Mouse (Mus musculus) fat pad, adult 2 months (tissue): ENCODE measurements around the gene Rps3.
"Not testable (repeated sequence)": the region's sequence is repeated elsewhere in the genome, so short reads cannot be mapped to it uniquely, and the experiment has no call there.

Experiments
- DNase-seq: peaks from one replicate; pipeline ENCODE4 v3.0.0-alpha.2; 2011; ENCODE audit warnings: low read depth, low spot score; ENCODE audit errors: extremely low read depth

Gene Rps3

GRCm38 (mm10) chr7:99483271-99483923 lies at the start of gene Rps3:
Gene Rps3, minus strand, starts transcription at chr7:99483738.
- peak; percentile 86 for DNase-seq

DNA sequence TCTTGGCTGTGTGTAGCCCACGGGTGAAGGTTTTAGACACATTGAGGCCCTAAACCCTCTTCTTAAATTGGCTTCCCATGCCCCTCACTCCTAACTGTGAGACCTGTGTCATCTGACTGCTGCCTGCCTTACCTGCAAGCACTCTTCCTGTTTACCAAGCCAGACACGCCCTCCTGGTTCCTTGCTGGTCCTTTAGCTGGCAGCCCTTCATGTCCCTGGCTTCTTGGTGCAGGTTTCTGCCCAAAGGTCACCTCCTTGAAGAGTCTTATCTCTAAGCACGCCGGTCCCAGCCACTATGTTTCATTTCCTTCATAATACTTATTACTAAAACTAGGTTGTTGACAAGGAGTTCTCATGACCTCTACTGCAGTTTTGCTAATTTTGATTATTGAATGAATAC lies 49.0 kb upstream of the Rps3 start:
- DNase-seq: no peak

GRCm38 (mm10) chr7:99531408-99531970 lies 48.0 kb upstream of the Rps3 start:
- no peak for DNase-seq

DNA sequence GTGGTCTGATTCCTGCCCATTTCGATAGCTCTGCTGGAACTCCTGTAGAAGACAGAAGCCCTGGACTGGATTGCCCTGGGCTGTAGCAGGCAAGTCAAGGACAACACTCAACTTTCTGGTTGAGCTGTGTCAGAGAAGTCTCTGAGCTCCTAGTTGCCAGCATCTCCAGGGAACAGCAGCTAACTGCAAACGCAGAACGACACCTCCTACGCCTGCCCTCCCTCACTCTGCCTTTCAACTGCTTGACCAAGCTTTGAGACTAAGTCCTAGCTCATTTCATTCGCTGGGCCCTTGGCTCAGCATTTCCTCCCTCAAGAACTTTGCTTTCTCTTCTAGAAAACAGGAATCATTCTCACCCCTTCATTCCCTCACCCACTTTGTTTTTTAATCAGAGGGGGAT lies 45.9 kb upstream of the Rps3 start:
- DNase-seq: no peak

GRCm38 (mm10) chr7:99528547-99528946 lies 45.0 kb upstream of the Rps3 start:
- DNase-seq: no peak

DNA sequence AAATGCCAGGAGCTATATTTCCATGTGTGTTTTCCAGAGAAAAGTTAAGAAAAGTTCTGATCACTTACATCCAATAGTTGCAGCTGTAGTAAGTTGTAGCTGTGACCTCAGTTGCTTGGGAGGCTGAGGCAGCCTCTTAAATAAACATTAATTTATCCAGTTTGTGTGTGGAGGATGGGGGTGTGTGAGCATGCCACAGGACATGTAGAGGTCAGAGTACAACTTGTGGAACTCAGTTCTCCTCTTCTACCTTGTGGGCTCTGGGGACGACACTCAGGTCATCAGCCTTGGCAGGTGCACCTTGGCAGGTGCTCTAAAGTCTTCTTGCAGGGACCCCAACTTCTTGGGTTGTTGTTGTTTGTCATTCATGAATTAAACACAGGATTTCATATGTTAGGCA lies 40.3 kb upstream of the Rps3 start:
- no peak for DNase-seq

DNA sequence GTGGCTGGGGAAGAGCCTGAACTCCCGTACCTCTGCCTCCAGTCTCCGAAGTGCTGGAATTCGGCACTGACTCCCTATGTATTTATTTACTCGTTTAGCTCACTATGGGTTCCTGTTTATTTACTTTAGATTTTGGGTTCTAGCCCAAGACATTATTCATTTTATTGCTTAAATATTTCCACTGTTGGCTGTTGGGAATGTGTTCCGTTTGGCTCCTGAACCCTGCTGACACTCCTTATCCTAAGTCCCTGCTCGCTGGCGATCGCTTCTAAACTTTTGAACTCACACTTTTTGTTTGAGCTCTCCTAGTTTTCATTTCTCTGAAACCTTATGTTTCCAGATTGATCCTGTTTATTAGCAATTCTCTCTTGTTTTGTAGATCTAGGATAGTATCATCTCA lies 39.6 kb upstream of the Rps3 start:
- DNase-seq: no peak

DNA sequence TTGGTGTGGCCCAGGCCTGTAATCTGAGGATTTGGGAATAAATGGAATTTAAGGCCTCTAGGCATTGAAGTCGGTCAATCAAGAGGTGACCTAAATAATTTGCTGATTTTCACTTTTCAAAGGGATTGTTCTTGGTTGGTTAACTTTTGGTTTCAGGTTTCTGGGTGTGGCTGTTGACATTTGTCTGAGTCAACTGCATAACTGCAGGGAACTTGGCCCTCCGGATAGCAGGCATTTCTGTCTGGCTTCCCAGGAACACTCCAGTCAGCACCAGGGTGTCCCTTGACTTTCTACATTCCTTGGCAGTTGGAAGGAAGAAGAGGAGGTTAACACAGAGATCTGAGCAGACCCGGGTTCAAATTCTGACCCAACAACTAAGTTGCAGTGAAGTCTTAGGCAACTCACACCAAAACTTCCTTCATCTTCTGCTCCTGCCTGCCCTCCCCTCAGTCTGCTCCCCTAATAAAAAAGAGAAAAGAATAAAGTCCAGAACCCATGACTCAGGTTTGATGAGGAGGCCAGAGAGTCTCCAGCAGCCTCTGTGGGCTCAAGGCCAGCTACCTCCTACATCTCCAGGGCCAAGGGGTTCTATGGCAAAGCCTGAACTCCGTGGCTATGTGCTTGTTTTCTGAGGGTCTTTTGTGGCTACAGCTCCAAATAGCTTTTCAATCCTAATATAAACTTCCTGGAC lies 35.6 kb upstream of the Rps3 start:
- no peak for DNase-seq

DNA sequence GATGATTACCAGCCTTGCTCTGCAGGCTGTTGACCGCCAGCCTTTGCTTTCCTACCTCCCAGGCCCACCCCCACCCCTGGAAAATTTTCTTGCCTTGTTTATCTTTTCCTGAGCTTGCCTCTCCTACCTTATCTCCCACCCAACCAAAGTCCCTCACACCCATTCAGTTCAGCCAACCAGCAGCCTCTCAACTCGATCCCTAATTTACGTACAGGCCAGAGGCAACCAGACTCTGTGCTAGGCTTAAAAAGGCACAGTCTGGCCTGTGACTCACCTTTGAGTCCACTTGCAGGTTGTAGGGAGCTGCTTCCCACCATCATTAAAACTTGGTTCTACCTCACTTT lies 33.2 kb upstream of the Rps3 start:
- no peak for DNase-seq

DNA sequence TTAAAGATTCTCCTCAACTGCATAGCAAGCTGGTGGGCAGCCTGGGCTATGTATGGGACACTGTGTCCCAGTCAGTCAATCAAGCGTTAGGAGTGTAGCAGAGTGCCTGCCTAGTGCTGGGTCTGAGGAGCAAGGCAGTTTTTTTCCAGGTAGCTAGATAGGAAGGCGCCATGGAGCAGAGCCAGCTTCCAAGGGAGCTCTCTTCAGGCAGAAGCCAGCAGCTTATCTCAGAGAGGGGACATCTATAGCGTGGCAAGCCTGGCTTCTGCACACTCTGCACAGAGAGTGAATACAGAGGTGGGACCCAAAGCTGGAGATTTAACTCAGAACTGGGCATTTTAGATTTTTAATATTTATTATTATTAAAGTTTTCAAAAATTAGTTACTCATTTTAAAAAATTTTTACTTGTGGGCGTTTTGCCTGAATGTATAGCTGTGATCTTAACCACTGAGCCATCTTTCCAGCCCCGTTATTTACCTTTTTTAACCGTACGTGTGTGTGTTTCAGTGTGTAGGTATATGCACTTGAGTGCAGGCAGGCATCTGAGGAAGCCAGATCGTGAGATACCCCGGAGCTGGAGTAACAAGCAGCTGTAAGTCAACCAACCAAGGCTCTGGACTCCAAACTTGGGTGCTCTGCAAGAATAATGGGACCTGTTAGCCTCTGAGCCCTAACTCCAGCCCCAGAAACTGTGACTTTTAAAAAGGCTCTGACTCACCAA lies 32.7 kb upstream of the Rps3 start:
- DNase-seq: no peak

- DNase-seq: no peak
Measured at GRCm38 (mm10) chr7:99510087-99510501, 26.6 kb upstream of the Rps3 start.

GRCm38 (mm10) chr7:99508187-99508586 lies 24.6 kb upstream of the Rps3 start:
- DNase-seq: not testable (repeated sequence)

GRCm38 (mm10) chr7:99504556-99504955 lies 21.0 kb upstream of the Rps3 start:
- no peak for DNase-seq

DNA sequence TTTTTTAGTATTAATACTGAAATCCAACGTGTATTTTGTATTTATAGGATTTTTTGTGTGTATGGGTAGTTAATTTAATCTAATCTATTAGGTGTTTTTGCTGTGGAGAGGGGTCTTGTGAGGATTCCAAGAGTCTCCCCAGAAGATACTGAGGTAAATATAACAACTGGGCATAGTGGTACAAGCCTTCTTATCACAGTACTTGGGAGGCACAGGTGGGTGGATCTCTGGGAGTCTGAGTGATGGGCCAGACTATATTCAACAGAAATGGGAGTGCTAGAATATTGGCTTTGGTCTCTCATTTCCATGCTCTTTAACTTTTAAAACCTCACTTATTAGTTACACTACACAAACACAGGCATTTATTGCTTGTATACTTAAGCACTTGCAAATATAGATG lies 17.6 kb upstream of the Rps3 start:
- DNase-seq: no peak

GRCm38 (mm10) chr7:99500655-99501054 lies 17.1 kb upstream of the Rps3 start:
- DNase-seq: no peak

DNA sequence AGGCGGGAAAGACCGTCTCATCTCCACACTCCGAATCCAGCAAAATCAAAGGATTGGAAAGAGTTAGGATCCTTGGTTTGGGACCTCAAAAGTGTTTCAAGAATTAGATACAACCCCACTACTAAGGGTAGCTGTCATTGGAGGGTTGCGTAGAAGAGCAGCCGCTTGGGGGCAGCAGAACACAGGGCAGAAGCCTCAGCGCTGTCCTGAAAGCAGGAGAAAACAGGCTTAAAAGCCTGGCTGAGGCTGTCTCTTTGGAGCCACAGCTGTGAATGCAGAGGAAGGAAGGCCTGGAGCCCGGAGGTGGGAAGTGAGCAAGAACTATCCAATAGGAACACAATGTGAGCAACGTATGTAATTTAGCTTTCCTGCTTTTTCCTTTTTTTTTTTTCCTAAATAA lies 16.7 kb upstream of the Rps3 start:
- DNase-seq: no peak

GRCm38 (mm10) chr7:99499128-99499527 lies 15.6 kb upstream of the Rps3 start:
- no peak for DNase-seq

DNA sequence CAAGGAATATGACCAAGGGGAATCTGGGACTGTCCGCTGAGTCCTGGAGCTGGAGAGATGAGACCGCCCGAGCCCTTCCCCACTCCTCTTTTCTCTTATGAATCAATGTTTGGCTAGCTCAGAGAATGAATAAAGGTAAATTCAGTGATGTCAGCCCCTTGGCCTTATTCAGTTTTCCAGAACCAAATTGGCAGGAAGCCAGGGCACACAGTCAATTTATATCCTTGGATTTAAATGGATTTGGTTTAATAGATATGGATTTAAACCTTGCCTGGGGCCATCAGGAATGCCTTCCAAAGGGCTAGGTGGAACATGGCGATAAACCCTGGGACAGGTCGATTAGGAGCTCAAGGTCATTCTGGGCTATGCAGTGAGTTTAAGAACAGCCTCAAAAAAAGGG lies 6.2 kb upstream of the Rps3 start:
- DNase-seq: no peak

- no peak for DNase-seq
Measured at GRCm38 (mm10) chr7:99484679-99485078, 1.1 kb upstream of the Rps3 start.

DNA sequence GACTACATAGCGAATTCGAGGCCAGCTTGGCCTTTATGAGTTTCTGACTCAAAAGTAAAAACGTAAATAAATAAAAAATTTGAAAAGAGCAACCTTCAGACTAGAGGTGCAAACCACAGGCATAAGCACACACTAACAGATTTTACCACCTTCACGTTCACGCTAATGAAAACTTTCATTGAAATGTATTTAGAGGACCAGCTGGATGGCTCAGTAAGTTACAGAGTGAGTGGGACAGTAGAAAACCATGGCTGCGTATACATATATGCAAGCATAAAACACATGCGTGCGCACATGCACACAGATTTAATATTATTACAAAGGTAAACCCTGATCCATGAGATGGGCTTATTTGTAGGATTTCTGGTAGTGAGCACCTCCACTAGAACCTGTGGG lies 384 bp upstream of the Rps3 start:
- DNase-seq: no peak

- no peak for DNase-seq
Measured at GRCm38 (mm10) chr7:99482637-99483036, 901 bp downstream of the Rps3 start.

- DNase-seq: no peak
Measured at GRCm38 (mm10) chr7:99477235-99477634, 6.3 kb downstream of the Rps3 start.
